Mouse (Mus musculus): ENCODE measurements at regions not wholly inside any gene's neighbourhood (a gene's known extent, or its start where the extent isn't known, plus 50 kb on each side); places are given as distances from the start of the nearest gene placed in this dataset.
A peak's percentile ranks its signal among the peaks of the same experiment; 100 is the strongest.

DNA sequence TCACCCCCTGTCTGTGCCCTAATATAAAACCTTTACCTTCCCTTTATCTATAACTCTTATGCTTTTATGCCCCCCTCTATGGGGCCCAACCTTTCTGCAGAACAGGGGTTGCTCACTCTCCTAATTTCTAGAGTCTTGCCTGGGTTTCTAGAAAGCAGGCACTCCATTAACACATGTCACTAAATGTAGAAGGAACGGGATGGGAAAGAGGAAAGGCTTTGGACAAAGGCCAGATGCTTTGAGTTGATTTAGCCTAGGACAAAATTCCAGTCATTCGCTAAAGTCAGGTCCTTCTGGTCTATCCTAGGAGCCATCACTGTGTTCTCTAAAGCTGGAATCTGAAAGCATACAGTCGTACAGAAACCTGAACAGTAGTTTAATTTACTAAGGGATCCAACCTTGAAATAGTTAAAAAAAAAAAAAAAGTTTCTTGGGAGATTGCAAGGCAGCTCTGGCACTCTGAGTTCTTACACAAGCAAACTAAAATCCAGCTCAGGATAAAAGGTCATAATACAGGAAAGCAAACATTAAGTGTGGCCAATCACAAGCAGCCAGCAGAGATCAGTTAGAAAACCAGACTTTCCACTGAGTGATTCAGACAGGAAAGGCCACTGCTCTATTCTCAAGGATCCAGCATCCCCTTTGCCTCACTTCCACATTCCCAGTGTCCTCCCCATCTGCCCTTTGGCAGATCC is 109.5 kb downstream of the Ccdc71l start:
- DNase-seq, result no peak
- intact Hi-C loops (cut with DNase I), result no loop called here

DNA sequence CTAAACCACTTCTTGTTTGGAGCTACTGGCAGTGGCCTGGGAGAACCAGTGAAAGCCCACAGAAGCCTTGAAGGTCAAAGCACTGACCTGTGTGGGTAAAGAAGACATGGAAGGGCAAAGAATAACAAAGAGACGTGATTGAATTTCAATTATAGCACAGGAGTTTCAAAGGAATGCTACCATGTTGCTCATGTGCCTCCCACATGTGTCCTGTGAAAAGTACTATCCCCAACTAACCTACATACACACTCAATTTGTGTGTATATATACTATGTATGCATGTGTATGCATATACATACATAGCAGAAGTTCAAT is 110.0 kb downstream of the Ccdc71l start:
- intact Hi-C loops (cut with DNase I), result no loop called here
- no peak for DNase-seq

DNA sequence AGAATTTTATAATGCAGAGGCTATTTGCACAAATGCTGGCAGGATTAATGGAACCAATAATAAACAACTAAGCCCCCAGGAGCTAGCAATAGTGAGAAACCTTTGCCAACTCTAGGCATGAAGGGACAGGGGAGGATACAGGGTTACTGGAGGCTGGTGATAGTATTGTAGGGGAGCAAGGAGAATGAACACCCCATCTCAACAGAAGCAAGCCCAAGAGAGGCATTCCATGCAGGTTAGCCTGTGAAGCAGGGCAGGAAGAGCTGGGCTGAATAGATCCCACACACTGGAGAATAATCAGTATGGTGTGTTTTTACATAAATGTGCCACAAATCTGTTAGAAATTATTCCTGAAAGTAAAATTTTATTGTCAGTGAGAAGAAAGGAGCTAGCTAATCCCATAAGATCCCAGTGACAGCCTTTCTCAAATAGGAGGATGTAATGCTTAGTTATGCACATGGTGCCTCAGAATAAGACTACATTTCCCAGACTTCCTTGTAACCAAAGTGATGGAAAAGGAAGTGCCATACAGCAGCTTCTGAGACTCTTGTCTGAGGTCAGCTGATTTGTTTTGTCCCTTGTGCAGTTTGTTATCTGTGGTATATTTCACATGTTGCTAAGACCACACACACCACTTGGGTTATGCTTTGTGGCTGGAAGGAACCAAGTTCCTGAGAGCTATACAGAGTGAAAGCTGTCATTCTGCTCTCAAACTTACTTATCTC is 111.1 kb downstream of the Ccdc71l start:
- intact Hi-C loops (cut with DNase I), result no loop called here
- no peak for DNase-seq

DNA sequence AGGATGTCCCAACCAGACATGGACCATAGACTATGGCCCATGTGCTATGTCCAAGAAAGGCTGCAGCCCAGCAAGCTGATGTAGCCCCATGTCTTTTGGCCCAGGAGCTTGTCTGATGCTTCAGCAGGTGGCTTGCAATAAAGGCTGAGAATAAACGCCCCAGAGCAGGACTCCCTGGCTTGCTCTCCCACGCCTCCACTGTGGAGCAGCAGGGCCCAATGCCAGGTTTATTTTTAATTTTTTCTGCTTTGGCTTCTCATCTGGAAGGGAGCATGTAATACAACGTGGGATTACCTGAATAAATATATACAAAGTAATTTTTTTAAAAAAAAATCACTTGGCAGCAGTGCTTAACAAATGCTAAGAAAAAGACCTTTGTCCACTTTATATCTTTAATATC is 125.7 kb downstream of the Ccdc71l start:
- no peak for DNase-seq
- intact Hi-C loops (cut with DNase I), result no loop called here

DNA sequence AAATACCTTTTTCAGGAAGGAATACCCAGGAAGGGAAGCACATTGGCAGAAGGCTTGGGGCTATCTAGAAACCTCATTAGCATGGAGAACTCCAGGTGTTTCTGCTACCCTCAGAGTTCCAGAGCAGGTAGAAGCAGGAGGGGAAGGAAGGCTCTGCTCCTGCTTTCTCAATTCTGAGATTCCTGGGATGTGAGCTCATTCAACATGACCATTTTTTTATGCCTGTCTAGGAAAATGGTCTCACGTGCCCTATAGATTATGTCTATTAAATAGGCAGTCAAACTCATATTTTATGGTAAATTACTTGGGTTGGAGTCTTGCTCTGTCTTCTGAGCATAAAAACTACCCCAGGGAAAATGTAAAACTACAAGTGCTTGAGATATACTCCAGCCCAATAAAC is 130.2 kb downstream of the Ccdc71l start:
- intact Hi-C loops (cut with DNase I), result no loop called here
- DNase-seq, result no peak

DNA sequence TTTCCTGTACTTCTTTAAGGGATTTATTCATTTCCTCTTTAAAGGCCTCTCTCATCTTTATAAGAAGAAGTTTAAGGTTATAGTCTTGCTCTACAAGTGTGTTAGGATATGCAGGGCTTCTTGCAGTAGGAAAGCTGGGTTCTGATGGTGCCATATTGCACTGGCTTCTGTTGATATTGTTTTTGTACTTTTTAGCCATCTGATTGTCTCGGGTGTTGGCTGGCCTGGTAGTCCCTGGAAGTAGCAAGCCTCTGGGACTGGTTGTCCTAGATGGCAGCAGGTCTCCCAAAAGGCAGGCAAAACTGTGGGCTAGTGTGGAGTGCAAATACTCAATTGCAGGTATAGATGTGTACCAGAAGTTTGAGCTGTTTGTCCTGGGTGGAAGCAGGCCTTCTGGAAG is 147.1 kb downstream of the Ccdc71l start:
- DNase-seq, result no peak
- intact Hi-C loops (cut with DNase I), result no loop called here

DNA sequence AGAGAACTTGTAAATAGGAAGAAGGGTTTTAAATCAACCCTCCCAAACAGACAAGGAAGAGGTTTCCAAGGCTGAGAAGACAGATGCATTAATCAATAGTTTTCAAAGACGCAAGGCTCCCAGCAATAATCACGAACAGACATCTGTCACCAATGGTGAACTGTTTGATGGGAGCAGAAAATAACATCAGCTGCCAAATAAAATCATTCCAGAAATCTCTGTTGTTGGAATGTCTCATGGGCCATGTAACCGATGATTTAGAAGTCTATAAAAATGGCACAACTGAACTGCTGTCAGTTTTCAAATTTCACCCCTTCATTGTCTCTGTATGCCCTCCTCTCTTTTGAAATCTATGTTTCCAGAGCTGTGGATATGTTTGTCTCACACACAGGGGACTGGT is 152.7 kb downstream of the Ccdc71l start:
- no peak for DNase-seq
- intact Hi-C loops (cut with DNase I), result no loop called here

DNA sequence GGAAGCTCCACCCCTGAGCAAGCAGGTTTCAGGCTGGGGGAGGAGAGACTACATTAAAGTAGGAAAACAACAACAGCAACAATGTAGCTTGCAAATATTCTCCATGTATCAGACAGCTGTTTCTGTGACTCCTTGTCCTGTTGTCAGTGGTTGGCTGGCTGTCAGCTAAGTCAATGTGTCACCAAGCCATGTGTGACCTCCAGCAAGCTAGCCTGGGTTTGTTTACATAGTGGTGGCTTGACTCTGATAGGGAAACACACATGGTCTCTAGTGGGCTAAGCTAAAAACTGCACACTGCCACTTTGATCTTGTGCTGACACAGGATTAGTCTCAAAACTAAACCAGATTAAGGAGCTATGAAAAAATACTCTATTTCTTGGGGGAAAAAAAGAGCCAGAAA is 155.1 kb downstream of the Ccdc71l start:
- intact Hi-C loops (cut with DNase I), result no loop called here
- no peak for DNase-seq

DNA sequence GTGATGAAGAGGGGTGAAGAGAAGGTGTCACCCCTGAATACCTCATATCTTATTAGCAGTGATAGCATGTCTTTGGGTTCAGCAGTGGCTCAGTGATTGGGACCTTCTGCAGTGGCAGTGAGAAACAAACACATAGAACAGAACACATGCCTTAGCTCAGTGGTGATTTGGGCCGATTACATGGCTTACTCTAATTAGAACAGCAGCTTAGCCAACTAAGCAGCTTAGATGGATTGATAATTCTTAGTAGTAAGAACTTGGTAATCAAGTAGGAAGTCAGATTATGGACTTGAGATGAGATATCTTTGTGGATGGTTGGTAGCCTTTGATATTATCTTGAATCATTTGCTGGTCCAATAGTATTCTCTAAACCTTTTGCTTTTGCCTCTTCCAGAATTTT is 167.0 kb downstream of the Ccdc71l start:
- no peak for DNase-seq
- intact Hi-C loops (cut with DNase I), result no loop called here

DNA sequence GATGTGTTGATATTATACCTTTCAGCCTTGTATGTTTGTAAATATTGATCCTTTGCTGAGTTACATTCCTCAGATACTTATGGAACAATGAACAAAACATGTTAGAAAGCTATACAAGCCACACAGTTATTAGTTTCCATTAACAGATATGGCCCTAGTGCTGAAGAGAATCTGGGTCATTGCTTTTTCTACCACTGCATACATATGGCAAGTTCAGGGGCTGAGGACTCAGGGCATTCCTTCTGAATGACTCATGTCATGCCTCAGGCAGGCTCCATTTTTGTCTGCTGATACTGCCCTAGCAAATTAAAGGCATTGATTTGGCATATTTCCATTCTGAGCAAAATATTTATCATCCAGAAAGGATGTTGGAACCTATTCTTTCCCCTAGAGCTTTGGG is 167.9 kb downstream of the Ccdc71l start:
- no peak for DNase-seq
- intact Hi-C loops (cut with DNase I), result no loop called here

DNA sequence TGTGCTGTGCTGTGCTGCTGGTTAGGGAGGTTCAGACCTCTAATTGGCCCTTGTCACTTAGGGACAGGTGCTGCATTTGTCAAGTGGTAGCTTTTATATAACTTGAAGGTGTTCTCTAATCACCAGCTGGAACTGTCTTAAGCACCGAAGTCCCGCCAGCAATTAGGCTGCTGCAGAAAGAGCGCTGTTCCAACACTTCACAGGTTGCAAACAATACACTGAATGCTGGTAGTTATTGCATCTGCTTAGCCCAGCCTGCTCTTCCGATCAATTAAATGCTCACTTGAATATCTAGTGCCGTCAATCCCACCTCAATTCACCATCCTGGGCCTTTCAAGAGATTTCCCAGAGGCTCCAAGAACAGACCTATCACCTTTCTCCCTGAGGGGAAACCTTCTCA is 175.3 kb downstream of the Ccdc71l start:
- no peak for DNase-seq
- intact Hi-C loops (cut with DNase I), result no loop called here

DNA sequence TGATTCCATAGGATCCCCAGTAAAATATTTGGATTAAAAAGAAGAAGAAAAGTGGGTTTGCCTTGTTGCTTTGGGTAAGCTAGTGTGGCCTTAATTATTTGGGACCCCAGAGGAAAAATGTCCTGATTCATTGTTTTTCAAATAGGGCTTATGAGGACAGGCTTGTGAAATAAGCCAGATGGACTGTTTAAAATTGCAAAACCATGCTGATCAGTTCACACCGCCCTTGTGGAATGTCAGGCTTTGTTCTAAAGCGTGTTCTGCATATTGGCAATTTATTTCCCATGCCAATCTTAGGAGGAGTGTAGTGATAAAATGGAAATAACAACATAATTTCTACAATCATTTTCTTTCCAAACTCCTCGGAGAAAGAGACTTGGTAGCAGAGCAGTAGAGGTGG is 189.3 kb downstream of the Ccdc71l start:
- intact Hi-C loops (cut with DNase I), result no loop called here
- no peak for DNase-seq

DNA sequence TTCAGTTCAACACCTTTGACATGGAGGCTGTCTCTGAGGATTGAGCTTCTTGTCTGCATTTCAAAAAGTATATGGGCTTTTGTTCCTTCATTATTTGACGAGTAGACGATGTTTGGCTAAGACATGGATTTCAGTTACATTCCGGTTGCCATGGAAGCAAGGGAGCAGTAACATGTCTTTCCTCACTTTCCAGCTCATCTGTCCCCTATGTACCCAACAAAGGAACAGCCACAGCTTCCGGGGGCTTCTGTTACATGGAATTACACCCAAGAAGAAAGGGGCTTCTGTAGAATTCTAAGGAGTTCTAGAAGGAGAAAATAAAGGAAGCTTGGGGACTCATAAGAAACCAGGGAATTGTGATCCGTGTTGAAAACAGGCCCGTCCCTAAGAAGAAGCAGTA is 202.8 kb downstream of the Ccdc71l start:
- intact Hi-C loops (cut with DNase I), result no loop called here
- no peak for DNase-seq

DNA sequence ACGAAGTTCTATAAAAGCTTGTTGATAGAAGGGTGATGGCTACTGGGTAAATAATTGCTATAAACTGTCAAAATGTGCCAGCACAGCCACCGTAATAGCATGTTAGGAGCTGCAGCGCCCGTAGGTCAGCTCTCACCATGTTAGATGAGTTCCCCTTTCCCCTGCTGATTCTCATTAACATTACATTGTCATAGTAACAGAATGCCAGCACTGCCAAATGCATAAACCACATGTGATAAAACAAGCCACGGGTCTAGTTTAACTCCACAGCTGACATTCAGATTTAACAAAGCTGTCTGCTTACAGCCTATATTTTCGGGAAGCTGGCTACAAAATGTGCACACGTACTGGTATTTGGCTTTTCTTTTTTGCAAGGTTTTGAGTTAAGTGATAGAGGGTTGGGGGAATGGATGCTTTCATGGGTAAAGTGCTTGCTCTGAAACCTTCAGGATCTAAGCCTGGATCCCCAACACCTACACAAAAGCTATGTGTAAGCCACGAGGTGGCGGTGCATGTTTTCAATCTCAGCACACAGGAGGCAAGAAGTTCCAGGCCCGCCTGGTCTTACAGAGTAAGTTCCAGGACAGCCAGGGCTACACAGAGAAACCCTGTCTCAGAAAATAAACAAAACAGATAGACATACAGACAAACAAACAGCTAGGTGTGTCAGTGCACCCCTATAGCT is 217.1 kb upstream of the Nampt start:
- intact Hi-C loops (cut with DNase I), result no loop called here
- DNase-seq, result no peak

DNA sequence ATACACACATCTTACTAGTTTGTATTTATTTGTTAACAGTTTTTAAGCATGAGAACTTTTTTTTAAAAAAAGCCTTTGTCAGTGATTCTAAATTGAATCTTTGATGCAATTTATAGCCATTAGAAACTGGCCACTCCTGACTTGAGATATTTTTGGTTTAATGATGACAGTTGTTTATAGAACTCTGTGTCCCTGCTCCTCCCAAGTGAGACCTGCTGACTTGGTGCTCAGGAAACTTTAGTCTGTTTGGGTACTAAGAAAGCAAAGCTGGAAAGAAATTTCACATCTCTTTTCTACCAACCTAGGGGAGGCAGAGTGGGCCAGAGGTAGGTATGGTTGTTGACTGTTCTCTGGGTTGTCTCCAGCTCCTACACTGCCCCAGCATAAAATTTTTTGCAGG is 214.0 kb upstream of the Nampt start:
- DNase-seq, result no peak
- intact Hi-C loops (cut with DNase I), result no loop called here

DNA sequence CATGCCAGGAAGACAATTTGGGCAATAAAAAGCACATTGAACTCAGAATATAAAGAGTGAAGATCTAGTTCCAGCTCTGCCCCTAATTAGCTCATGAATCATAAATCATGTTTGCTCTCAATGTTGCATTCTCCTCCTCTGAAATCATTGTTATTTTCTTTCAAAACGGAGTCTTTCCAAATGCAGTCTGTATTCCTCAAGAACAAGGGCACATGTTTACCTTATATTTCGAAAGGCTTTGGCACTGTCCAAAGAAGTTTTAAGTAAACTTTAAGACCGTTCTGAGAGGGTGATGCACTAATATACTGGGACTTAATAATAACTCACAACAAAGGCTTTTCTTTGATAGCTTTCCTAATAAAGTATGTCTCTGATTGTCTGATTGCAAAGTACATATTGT is 204.3 kb upstream of the Nampt start:
- DNase-seq, result no peak
- intact Hi-C loops (cut with DNase I), result no loop called here

DNA sequence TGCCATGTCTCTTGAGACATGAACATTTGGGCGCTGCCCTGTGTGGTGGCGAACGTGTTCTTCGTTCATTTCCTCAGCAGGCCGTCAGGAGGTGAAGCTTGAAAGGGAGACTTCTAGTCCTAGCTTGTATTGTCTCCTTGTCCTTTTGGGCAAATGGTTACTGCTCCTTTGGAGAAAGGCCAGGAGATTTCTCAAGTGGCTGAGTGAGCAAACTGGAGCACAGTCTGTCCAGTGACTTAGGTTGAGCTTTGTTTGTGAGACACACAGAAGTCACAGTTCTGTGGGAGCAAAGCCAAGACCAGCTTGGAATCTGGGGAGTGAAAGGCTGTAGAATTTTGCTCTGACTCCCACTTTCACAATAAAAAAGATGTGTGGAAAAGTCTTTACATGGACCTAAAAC is 203.3 kb upstream of the Nampt start:
- intact Hi-C loops (cut with DNase I), result no loop called here
- DNase-seq, result peak in 1 of 2 experiments; percentile 22

DNA sequence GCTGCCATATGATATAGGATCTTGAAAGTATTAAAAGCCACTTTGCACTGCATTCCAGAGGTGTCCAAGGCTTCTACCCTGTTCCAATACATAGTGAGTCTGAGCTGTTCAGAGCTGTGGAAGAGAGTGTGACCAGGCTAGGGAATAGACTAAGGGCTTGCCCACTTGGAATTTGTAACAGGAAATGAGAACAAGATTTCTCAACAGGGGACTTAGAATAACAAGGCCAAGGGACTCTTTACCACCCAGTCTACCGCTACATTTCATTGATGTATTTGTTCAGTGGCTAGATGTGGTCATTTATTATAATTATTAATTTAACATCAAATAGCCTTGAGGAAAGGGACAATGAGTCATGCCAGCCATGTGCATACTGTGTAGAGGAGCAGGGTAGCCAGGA is 202.3 kb upstream of the Nampt start:
- intact Hi-C loops (cut with DNase I), result no loop called here
- DNase-seq, result no peak

DNA sequence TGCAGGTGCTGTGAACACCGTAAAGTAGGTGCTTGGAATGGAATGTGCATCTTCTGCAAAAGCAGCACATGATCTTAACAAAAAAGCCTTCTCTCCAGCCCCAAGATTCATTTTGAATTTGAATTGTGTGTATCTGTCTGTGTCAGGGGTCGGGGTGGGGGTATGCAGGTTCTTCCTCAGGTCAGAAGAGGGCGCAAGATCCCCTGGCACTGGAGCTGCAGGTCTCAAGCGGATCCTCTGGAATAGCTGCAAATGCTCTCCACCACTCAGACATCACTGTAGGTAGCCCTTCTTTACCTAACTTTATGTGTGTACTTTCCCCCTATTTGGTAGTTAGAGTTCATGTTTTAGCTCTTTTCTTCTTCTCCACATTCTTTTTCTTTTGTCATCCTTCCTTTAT is 199.5 kb upstream of the Nampt start:
- intact Hi-C loops (cut with DNase I), result no loop called here
- DNase-seq, result no peak

DNA sequence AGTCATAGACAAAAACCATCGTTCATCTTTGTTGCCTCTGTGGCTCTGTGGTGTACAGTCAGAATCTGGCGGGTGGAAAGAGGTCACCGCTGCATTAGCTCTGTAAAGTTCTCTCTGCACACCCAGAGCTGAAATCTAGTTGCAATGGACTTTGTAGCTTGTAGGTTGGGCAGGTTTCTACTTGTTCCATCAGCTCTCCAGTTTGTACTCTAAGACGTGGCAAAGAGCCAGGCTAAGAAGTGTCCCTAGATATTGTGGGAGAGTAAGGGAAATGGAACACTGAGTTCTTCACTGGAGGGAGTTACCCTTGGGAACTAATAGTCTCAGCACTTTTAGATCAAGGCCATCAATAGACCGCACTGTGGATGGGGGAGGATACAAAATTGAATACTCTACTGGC is 197.6 kb upstream of the Nampt start:
- intact Hi-C loops (cut with DNase I), result no loop called here

DNA sequence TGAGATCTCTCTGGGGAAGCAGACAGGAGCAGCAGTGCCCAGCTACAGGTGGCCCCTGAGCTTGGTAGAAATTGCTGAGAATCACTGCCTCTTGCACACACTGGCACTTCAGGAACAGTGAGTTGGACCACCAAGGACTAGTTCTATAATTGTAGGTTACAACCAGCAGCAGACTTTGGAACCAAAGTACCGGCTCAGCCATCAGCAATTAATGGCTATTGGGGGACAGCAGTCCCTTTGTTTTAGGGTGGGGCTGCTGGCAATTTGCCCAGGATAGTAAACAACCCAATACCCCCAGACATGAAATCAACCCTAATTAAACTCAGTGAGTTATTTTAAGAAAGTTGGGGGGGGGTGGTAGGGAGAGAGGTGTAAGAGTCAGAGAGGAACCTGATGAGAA is 190.8 kb upstream of the Nampt start:
- DNase-seq, result no peak
- intact Hi-C loops (cut with DNase I), result no loop called here

More for the DNA sequence above, 197.6 kb upstream of the Nampt start:
- DNase-seq, result no peak

DNA sequence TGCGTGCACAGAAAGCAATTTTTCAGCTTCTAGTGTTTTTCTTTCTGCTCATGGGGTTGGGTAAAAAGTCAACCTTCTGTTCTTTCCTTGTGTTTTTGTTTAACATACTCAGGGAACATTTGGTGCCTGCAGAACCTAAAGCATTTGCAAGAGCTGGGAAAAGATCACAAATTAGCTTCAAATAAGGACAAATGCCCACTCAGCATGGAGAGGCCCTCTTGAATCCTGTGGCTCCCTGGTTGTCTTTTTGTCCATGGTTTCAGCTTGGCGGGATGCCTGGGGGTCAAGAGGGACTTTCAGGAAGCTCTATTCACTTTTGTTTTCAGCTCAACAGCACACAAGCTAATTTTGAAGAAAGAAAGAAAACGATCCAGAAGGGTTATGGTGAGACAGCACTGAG is 186.4 kb upstream of the Nampt start:
- no peak for DNase-seq
- intact Hi-C loops (cut with DNase I), result no loop called here
